Mouse (Mus musculus) erythroid progenitor cell, adult 5-6 weeks (primary cell): ENCODE data around the gene Kctd10. TPM values are rescaled to one million over a fixed set of nuclear protein-coding genes. Genes with fewer than 3 reads are reported as not detected.

Source experiments
- ATAC-seq: replicated peaks from 2 replicates; pipeline ENCODE4 v1.8.0; 2016; ENCODE audit warnings: moderate number of reproducible peaks, mild to moderate bottlenecking, moderate TSS enrichment, inconsistent platforms; ENCODE audit not compliant: poor library complexity, low FRiP score, severe bottlenecking
- total RNA-seq, 2 experiments: library from RNA; stranded (forward) in 1 of 2; stranded (reverse) in 1 of 2; fragments of 150-400 nt in 1 of 2; fragments of 186-747, 209-891 nt in 1 of 2; gene quantifications; 2 replicates each; pipeline versions ENCODE4 v1.2.3 to v1.2.4; 2015 to 2017; ENCODE audit warnings: low replicate concordance in 2 of 2

Gene Kctd10
- total RNA-seq, 2 experiments from 2014 or later = 5.0 to 12.7 TPM

DNA sequence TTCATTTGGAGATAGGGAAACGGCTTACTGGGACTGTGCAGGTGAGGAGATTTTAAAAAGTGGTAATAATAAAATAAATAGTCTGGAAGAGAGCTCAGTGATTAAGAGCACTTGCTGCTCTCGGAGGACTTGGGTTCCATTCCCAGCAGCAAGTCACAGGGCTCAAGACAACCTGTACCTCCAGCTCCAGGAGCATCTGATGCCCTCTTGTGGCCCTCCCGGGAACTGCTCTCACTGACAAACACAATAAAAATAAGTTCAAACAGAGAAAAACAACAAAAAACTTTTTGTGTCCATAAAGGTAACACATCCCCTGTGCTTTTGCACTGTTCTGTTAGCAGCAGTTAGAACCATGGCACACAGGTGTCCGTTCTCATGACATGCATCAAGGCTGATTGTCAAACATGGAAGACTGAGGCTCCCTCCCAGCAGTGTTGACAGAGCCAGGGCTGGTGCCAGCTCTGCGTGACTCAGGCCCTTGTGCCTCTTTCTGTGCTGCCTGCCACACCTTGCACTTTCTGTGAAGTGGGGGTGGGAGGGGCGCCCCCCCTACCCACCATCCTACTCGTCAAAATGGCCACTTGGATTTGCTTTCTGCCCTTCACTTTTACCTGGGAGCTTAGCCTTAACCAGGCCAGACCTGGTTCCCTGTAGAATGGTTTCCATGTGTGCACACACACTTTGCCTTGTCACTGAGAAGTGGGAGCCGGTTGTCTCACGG lies 3.0 kb upstream of the Kctd10 start:
- no peak for ATAC-seq

DNA sequence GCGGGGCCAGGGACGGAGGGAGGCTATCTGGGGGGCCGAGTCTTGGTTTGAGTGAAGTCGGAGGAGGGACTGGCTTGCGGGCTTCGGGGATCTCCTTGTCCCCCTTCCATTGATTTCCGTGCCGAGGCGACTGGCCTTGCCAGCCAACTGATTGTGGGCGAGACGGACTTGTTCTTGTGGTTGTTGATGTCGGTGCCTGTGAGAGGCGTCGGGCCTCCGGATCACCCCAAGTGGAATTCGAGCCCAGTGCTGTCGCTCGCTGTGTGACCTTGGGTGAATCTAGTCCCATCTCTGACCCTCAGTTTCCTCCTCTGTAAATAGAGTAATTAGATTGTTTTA lies 674 bp upstream of the Kctd10 start:
- ATAC-seq = no peak

DNA sequence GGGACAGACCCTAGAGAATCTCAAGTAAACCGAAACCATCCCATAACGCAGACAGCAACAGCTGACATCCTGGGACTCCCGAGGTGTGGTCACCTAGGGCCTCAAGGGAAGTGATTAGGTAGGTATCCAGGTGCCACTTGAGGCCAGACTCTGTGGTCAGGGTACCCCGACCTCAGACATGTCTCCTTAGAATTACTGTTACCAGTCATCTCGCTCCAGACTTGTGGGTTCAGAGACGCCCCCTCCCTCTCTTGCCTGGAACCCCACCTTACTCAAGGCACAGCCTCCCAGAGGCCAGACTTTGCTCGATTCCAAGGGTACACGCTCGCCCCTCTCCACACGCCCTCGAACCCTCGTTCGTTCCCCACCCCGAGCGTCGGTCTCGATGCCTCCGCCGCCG lies 545 bp downstream of the Kctd10 start:
- ATAC-seq = no peak

DNA sequence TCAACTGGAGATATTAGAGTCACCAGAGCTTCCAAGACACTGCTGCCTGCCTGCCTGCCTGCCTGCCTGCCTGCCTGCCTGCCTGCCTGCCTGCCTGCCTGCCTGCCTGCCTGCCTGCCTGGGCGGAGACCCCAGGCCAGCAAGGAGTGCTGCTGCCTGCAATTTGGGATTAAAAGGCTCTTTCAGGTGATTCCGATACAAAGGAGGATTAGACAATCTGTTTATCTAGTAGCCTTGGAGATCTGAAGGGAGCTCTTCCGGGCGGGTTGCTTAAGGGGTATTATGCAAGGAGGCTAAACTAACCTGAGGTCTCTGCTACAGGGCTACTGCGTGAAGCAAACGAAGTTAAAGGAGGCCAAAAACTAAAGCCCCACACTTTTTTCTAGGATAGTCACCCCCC lies 1.4 kb downstream of the Kctd10 start:
- no peak for ATAC-seq

DNA sequence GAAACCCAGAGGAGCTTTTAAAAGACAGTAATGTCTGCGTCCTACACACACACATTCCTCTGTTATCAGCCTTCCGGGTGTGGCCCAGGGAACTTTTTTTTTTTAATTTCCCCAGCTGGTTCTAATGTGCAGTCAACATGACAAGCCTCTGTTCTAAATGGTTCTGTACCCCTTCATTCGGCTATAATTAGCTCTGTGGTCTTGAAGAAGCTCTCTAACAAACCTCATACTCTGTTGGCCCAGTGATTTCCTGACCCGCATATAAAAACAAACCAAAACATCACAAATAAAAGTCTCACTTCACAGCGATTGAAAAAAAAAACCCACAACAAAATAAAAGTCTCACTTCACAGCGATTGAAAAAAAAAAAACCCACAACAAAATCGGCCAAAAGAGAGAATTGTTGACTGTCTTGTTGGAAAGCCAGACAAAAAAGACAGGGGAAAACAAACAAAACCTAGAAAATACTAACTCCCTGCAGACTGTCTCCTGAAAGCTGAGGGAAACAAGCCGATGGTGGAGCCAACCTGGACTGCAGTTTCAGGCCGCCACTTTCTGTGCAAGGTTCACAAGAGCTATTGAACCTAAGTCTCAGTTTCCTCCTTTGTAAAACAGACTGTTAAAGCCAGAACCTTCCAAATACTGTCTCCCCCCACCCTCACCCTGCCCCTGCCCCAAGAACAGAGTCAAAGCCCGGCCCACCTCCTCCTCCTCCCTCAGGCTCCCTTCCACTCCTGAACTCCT lies 2.0 kb downstream of the Kctd10 start:
- ATAC-seq = no peak

DNA sequence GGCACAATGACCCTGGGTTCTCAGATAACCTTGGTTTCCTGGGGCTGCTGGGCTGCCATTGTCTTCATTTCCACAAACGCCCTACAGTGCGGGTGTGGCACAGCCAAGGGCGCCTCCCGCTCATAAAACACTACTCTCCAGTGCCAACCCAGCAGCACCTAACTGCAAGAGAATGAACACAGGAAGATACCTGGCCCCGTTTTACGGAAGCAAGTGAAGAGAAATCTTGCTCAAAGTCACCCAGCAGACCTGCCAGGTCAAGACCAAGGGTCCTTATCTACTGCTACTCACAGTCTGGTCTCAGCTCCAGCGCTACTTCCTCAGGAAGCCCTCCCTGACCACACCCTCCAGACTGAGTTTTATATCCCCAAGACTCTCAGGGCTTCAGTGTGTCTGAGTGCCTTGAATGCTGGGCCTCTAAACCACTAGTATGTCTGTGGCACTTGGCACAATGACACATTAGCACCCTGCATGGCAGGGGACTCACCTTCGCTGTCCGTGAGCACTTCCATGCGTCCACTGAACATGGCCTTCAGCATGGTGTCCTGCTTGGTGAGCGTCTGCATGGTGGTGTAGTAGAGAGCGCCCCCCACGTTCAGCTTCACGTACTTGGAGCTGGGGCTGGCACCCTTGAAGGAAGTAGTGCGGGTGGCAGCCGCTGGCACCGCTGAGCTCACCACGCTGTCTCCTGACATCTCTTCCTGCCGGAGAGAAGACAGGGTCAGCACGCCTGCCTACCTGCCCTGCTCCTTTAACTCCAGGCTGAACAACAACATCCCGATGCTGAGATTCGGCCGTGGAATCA lies 5.7 kb downstream of the Kctd10 start:
- ATAC-seq = 0 out of 2 replicates have a peak, but pooled peaks have one; percentile 37

DNA sequence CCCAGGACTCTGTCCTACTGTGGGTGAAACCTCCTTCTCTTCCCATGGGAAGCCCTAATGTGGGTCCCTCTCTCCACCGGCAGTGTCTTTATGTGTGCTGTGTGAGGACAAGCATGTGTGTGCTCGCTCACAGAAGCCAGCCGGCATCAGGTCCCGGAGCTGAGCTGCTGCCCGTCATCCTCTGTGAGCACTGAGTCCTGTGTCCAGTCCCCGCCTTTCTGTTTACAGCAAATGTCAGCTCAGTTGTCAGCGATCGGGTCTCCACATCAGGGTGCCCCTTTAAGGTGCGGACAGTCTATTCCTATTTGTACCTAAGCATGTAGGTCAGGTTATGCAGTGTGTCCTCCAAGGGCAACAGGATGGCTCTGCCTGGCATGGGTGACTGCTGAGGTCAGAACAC lies 6.7 kb downstream of the Kctd10 start:
- no peak for ATAC-seq

DNA sequence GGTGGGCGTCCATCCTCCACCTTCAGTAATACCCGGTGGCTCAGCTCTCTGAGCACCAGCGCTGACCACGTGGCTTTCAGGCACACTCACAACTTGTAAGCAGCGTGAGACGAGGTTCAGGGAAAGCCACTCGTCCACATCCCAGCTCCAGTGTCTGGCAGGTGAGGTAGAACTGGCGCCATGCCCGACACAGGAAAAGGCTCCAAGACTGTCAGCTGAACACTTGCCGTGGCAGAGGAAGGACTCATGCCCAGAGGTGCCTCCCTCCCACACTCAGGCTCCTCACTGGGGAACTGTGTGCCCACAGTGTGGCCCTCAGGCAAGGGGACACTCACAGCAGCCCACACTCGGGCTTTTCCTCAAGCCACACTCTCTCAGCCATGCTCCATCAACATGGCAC lies 7.1 kb downstream of the Kctd10 start:
- no peak for ATAC-seq

DNA sequence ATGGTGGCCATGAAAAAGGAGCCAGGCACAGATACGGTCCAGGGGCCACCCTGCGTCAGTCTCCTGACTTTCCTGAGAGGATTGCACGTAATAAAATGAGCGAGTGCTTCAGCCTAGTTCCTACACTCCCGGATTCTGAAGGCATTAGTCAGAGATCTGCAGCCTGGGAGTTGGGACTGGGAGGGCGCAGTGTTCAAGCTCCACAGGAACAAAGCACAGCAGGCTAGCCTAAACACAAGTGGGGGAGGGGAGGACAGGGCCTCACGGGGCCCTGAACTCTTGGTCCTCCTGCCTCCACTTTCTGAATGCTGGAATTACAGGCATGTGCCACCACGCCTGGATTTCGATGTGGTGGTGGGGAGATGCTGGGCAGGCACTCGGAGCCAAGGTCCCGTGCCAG lies 7.7 kb downstream of the Kctd10 start:
- no peak for ATAC-seq

DNA sequence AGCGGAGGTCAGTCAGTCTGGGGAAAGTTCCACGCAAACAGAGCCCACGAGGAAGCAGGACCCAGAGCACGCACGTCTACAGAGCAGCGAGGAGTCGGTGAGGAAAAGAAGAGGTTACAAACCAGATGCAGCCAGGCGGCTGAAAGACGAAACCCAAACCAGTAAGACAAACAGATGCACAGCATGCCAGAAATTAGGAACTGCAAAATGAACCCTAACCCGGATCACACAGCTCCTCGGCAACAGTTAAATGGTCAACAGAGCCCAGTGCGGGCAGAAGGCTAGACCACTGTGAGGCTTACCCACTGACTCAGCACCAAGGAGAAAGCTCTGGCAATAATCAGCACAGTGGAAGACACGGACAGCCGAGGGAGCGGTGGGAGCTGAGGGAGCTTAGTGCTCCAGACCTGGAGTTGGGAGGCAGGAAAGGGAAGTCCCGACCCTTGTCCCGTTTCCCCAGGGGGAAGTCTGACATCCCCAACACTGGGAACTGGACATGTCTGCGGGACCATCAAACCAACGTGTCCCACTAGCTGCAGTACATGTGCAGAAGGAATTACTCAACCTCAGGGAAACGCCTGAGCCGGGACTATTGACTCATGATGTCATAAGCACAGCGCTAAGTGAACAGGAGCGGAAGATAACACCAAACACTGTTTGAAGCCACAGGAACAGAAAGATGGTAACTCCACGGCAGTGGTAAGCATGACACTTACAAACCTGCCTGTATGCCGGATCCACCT lies 8.4 kb downstream of the Kctd10 start:
- no peak for ATAC-seq

DNA sequence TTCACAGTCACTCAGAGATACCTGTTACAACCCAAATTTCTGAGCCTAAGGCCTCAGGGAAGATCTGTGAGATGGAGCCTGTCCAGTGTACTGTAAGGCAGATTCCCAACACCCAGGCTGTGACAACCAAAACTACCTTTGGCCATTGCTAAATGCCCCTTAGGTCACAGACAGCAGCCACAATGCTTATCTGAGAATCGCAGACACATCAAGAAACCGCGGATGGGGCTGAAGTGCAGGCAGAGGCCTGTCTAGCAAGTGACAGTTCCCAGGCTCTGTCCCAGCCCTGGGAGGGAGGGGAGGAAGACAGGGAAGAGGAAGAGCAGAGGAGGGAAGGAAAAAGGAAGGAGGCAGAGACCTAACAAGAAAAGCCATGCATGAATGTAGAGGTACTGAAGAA lies 9.0 kb downstream of the Kctd10 start:
- 0 out of 2 replicates have a peak, but pooled peaks have one; percentile 47 for ATAC-seq

DNA sequence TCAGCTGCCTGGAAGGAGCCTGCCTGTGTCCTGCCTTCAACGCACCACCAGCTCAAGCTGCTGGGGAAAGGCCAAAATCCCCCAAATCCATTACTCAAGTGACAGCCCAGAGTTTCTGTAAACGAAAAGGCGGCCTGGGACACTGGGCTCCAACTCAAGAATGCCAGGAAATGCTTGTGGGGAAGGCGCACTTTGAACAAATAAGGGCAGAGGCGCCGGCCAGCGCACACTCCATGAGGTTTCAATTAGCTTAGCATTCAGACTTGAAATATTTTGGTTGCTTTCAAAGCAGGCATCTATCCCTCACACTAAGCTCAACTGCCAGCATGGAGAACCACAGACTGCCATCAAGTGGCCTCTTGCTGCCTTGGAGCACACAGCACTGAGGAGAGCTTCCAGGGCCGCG lies 9.9 kb downstream of the Kctd10 start:
- ATAC-seq = no peak

DNA sequence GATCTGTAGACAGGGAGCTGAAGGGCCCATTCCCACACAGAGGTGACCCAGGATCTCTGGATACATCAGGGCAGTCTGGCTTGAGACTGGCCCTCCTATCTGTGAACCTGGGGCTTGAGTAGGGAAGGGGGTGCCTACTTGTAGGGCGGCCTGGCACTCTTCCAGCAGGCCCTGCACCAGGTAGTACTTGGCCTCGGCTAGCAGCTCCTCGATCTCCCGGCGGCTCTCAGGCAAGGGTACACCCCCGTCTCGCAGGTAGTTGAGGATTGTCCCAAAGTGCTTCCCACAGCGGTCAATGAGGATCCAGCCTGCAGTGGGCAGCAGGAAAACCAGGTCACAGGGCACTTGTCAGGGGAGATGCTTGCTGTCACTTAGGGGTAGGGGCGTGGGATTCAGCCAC lies 10.4 kb downstream of the Kctd10 start:
- ATAC-seq = no peak

DNA sequence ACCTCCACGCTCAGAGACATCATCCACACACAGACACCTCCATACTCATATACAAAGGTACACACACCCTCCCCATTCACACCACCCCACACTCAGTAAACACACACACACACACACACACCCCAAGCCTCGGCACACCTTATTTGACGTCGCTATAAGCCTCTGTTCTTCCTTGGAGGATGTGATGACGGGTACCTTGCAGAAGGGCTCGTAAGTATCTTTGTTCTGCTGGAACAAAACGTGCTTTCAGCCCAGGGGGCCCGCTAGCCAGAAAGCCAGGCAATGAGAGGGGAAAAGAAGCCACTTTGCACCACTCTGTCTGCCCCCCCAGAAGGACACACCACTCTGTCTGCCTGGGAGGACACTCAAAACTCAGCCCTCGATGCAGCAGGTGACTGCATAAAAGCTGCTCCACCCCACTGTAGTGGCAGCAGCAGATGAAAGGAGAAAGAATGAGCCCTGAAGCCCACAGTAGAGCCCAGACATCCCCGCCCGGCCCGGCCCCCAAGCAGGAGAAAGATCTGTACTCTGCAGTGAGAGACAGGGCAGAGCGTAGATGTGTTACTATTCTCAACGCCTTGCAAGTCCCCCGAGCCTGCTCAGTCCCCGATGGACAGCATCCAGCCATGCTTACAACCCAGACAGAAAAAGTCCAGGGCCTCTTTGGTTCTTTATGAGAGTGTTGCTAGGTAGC lies 11.4 kb downstream of the Kctd10 start:
- no peak for ATAC-seq

DNA sequence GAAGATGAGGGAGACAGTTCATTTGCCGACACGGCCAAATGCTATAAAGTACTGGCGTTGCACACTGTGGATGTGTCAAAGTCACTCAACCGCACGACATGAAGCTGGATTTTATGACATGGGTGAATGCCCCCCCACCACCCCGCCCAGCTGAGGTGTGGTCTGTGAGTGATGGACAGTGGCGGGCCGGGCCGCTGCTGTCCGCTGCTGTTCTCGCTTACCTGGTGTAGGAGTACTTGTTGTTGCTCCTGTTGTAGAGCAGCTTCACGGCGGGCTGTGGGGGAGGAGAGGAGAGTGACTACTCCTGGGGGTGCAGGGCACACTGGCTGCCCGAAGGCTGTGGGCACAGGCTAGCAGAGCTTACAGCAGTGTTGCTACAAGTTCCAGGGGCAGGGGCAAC lies 12.2 kb downstream of the Kctd10 start:
- ATAC-seq = no peak

DNA sequence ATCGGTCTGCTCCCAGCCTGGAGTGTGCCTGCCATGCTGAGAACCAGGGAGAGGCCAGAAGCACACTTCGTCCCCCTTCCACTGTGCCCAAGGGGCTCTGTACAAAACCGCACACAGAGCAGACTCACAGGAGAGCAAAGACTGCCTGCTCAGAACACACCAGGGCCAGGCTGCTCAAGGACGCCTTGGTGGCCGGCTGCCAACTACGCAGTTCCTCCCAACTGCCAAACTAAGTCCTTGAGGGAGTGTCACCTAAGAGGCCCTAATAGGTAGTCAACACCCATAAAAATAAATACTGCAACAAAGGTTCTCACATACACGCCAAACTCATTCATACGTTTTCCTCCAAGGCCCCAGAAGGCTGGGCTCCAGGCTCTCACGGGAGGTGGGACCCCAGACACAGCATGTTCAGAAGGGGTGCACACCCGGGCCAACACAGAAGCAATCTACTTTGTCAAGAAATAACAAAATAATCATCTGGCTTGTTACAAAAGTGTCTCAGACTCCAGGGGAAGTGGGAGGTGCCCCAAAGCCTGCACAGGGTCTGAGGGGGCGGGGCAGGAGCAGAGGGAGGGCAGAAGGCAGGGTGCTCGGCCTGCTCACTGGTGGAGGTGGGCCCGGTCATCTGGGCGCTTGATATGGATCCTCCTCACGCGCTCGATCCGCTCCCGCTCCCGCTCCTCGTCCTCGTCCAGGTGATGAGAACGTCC lies 15.1 kb downstream of the Kctd10 start:
- ATAC-seq = peak; percentile 55

DNA sequence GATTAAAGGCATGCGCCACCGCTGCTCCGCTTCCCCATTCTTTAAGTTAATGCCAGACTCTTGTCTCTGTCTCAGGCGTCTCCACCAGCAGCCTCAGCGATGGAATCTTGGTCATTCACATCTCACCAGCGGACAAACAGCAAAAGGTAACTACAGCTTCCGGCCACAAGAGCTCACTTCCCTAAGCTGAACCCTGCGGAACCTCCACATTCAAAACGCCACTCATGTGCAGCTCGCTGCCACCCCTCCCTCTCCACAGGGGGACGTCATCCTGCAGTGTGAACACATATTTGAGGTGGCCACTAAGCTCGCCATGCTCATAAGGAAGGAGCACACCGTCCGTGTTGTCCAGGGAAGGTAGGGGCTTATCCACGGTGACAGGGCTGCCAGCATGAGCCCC lies 19.3 kb downstream of the Kctd10 start:
- ATAC-seq = no peak

DNA sequence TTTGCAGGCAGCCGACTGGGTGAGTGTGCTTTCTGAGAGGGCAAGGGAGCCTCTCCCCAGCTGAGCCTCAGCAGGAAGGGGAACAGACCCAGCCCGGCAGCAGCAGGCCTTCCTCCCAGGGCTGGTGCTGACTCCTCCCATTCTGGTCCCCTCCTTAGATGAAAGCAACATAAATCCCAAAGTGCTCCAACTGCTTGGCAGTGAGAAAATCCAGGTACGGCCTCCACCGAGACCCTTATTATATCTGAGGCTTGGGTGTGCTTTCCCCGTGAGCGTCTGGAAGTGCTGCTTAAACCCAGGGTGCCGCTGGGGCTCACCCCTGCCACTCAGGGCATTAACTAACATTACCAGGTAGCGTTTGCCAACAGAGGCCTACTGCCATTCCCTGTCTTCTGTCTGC lies 20.7 kb downstream of the Kctd10 start:
- ATAC-seq = no peak

DNA sequence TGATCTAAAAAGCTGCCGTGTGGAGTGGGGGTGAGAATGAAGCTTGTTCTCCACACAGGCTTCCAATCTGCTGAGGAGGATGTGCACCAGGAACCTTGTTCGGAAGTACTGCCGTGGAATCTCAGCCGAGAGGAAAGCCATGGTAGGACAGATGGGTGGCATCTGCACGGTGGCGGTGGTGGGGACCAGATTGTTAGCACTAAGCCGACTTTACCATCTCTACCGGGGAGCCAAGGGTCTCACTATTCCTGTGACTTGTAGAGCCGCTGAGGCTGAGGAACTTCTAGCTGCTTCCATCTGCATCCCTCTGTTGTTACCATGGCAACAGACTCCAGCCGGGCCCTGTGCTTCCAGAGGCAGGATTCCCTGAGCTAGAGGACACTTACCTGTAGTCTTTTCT lies 21.5 kb downstream of the Kctd10 start:
- ATAC-seq = no peak
